Mouse (Mus musculus) heart, postnatal 4 days (tissue): ENCODE measurements around the gene N4bp2l1. TPM values are rescaled to one million over a fixed set of nuclear protein-coding genes. Genes with fewer than 3 reads are reported as not detected.

Experiments used
- DNase-seq: peaks from one replicate; pipeline ENCODE4 v3.0.0; 2021
- total RNA-seq, 2 experiments: library from RNA; stranded (reverse); gene quantifications; 2 replicates each; pipeline ENCODE4 v1.2.3; 2021

The N4bp2l1 gene
- total RNA-seq, 2 experiments from 2014 or later: 2.5 to 2.6 TPM

DNA sequence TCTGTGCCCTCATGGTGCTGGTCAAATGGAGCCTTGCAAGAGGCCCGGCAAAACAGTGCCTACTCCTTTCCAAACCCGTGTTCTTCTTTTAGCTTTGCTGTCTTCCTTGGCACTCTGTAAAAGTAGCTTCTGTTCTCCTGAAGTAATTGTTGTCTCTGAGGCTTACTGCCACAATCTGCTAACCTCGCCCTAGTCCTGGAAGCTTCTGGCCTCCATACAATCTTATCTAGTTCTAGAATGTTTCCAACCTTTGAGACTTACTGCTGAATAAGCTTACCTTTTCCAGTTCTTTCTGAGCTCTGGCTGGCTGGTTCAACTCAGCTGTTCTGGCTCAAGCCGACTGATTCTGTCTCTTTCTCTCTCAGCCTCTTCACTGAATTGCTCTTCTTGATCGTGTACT, 35.2 kb downstream of the N4bp2l1 start:
- DNase-seq: no peak

DNA sequence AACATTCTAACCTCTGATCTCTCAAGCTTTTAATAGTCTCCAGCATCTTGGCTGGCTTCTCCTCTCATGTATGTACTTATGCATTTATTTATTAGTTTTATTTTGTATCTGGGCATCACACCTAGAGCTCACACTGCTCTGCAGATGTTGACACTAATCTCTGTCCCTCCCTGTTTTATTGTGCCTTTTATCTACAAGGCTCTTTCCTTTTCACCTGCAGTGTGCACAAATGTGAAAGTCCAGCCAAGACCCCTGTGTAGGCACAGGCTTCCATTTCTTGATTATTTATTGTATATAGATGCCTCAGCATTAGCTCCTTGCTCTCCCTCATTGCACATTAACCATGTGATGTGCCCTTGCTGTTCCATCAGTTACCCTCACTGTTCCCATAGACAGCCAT, 35.6 kb downstream of the N4bp2l1 start:
- DNase-seq: no peak

DNA sequence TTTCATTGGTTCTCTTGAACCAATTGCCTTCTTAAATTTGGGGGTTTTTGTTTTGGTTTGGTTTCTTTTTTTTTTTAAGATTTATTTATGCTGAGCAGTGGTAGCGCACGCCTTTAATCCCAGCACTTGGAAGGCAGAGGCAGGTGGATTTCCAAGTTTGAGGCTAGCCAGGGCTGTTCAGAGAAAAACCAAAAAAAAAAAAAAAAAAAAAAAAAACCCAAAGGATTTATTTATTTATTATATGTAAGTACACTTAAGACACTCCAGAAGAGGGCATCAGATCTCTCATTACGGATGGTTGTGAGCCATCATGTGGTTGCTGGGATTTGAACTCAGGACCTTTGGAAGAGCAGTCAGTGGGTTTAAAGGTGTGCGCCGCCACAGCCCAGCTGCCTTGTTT, 36.1 kb downstream of the N4bp2l1 start:
- no peak for DNase-seq

DNA sequence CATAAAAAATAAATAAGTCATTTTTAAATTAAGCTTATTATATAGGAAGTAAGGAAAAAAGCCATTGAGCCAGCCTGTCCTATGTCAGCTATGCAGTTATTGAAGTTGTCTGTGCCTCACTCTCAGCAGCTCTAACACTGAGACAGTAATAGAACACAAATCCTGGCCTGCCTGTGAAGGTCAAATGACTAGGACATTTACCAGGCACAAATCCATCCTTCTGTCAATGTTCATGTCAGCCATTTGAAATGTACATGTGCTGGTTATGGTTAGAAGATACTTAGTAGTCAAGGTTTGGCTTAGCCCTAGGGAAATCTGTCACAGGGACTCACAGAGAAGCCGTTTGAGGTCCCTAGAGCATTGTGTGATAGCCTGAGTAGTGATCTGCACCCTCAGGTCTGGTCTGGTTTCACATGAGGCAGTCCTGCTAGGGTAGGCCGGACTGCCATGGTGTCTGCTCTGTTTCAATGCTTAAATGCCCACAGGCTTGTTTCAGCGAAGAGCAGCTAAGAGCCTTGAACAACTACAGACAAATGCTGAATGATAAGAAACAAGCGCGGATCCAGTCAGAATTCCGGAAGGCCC, 37.4 kb downstream of the N4bp2l1 start:
- no peak for DNase-seq

DNA sequence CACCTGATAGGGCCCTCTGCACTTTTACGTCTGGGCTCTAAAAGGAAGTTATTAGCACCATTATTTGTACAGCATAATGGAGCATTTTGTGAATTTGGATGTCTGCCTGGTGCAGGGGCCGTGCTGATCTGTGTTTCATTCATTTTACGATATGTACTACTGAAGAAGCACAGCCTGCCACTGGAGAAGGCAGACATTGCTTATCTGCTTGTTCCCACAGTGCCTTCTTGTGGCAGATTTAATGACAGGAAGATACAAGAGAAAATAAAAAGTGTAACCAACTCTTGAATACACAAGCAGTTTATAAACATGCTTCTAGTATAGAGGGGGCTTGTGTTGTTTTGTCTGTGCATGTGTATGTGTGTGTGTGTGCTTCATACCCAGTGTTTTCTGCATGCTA, 45.4 kb downstream of the N4bp2l1 start:
- DNase-seq: no peak

DNA sequence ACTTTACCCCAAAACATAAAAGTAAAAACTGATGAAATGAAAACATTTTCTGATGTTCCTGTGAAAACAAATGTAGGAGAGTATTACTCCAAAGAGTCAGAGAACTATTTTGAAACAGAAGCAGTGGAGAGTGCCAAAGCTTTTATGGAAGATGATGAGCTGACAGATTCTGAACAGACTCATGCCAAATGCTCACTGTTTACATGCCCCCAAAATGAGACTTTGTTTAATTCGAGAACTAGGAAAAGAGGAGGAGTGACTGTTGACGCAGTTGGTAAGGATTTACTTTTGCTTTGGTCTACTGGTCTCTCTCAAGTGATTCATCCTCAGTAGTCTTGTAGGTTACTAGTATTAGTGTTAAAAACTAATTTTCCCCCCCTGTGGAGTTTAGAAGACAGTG, 53.8 kb downstream of the N4bp2l1 start:
- no peak for DNase-seq

DNA sequence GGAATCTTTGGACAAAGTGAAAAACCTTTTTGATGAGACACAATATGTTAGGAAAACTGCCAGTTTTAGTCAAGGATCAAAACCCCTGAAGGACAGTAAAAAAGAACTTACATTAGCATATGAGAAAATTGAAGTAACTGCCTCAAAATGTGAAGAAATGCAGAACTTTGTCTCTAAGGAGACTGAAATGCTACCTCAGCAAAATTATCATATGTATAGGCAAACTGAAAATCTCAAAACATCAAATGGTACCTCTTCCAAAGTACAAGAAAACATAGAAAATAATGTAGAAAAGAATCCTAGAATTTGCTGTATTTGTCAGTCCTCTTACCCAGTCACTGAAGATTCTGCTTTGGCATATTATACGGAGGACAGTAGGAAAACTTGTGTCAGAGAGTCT, 55.7 kb downstream of the N4bp2l1 start:
- no peak for DNase-seq

DNA sequence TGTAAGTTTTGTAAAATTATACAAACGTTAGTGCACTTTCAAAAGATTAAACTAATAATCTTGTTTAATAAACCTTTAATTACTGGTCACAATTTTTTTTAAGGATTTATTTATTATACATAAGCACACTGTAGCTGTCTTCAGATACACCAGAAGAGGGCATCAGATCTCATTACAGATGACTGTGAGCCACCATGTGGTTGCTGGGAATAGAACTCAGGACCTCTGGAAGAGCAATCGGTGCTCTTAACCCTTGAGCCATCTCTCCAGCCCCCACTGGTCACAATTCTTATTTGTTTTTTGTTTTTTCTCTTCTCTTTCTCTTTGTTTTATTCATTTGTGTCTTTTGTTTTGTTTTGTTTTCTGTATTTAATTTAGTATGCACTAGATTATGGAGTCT, 71.7 kb downstream of the N4bp2l1 start:
- DNase-seq: no peak

DNA sequence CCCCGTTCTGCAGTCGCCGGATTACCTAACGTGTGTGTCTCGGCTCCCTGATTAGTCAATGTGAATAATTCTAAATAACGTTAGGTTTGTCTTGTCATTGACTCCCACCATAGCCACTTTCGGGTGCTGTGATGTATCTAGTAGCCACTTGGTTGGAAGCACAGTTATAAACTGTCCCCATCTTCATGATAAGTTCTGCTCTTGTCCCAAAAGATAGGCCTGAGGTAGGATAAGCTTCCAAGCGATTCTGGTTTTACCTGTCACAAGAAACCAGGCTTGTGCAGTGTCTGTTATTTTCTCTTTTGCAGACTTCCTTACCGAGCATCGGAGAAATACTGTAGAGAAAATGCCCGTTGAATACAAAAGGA, 74.1 kb downstream of the N4bp2l1 start:
- no peak for DNase-seq

DNA sequence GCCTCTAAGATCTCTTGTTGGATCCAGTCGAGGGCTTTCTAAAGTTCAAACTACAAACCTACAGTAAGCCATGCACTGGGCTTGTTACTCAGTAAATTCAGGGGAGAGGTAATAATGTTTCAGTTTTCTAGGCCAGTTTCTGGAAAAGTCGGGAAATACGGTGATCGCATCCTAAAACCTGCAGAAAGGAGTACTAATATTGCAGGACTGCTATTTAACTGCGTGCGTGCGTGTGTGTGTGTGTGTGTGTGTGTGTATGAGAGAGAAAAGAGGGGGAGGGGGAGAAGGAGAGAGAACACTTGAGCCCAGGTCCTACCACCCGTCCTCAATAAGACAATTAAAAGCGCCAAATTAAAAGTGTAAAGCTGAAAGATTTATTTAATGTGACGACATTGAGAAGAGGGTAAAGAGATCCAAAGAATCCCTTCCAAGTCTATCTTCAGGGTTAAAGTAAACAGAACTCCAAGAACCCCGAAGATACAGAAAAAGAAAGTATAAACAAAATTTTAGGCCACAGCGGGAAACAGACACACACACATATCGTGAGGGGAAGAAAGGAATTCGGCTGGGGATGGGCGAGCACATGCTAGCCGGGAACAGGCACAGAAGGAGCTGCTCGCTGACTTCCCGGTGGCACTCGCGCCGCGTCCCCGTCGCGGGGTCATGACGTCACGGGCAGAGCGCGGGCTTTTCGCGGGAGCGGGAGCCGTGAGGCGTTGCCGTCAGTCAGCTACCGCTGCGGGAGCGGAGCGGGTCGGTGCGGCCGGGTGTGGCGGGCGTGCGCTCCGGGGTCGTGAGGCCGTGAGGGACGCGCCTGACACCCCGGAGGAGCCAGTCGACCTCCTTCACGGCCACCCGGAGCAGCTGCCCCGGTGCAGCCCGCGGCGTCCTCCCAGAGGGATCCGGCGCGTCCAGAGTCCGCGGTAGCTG, 74.8 kb downstream of the N4bp2l1 start, which contains the start of gene Brca2:
Gene Brca2 (plus strand): TSS at position 694 of the 930 bp plus-strand sequence.
- DNase-seq: peak; percentile 94

Other genes with a start within 250 kb of the N4bp2l1 start
- not detected for gene Zar1l, start 79.0 kb downstream of the N4bp2l1 start, total RNA-seq
- 10 to 100 TPM; 19.6 to 22.8 TPM for gene Brca2, start 74.6 kb downstream of the N4bp2l1 start, total RNA-seq
- gene N4bp2l2, start 69.0 kb upstream of the N4bp2l1 start, total RNA-seq: 10 to 100 TPM; 62.4 to 62.9 TPM
- gene Pds5b, start 76.6 kb upstream of the N4bp2l1 start, total RNA-seq: 10 to 100 TPM; 31.4 to 33.1 TPM